ENCODE assay signal across 8 mouse cellular contexts in the genomic region with DNA sequence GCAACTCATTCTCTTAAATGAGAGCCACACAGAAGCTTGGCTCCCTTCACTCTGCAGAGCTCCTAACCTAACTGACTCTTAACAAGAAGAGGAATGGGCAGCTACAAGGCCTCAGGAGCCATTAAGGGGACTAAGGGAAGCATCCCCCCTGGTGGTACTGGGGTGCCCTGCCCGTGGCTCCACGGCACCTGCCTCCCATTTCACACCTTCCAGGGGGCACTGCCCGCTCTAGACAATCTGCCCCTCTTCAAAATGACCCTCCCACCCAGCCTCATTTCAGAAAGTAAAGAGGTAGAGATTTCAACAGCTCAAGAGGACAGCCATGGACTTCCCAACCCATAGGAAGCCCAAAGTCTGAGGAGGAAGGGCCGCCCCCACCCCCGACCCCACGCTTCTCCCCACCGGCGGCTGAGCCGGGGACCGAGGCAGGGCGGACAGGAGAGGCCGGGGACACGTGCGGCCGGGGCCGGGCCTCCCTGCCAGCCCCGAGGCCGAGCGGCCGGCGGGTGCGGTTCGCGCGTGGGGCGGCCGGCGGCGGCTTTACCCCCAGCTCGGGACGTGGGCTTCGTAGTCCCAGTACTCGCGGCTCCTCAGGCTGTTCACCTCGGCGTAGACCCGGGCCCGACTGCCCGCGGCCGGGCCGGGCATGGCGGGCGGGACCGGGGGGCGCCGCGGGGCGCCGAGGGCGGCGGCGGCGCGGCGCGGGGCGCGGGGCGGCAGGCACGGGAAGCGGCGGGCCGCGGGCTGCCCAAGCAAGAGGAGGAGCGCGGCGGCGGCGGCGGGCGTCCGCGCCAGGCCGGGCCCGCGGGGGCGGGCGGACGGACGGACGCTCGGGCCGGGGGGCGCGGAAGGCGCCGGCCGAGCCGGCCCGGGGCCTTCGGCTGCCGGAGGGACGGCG. TPM values are rescaled to one million over a fixed set of nuclear protein-coding genes. Genes with fewer than 3 reads are reported as not detected.
DNase-seq lines count a peak whose midpoint lies in the region; ATAC-seq and TF ChIP-seq lines count a peak whose summit lies in the region.

No protein-coding gene starts in this region.

- peak; percentile 28 for ATAC-seq in forebrain, postnatal 0 days
- ATAC-seq in midbrain, embryonic 16.5 days: peak; percentile 38; the same call in 1 of the 2 replicates

- no peaks in the 10 kb centered on the region; the same call in 1 of the 2 replicates for H3K4me1 ChIP-seq in bone marrow, adult 2 months (ENCODE audit: control insufficient read depth, insufficient read depth, low read length)
- peaks cover 8% of the 10 kb centered on the region; the same call in 1 of the 2 replicates for H3K4me1 ChIP-seq in forebrain, postnatal 0 days (ENCODE audit: insufficient read depth)
- peaks cover 16% of the 10 kb centered on the region for H3K4me1 ChIP-seq in midbrain, embryonic 16.5 days (ENCODE audit: control insufficient read depth, insufficient read depth, low read length)

- H3K4me2 ChIP-seq in forebrain, postnatal 0 days (ENCODE audit: low read depth): peak overlapping the region; percentile 90
- H3K4me2 ChIP-seq in midbrain, embryonic 16.5 days (ENCODE audit: low read length): peak overlapping the region; percentile 91

- TF ChIP-seq CTCF in bone marrow, adult 2 months (IDR thresholded peaks at IDR 0.05; ENCODE audit: control insufficient read depth, insufficient read depth, low read length): no peak
- peak; percentile 31; the same call in 1 of the 2 replicates for TF ChIP-seq CTCF in forebrain, postnatal 0 days (IDR thresholded peaks at IDR 0.05; ENCODE audit: low read depth)

- H3K4me3 ChIP-seq in bone marrow, adult 2 months (replicated peaks; ENCODE audit: control insufficient read depth, low read depth, low read length): peak overlapping the region; percentile 71
- H3K4me3 ChIP-seq in forebrain, postnatal 0 days (ENCODE audit: low read depth, low read length): peak overlapping the region; percentile 85
- peak overlapping the region; percentile 98 for H3K4me3 ChIP-seq in midbrain, embryonic 16.5 days (ENCODE audit: low read depth, low read length)

- peaks cover 12% of the 10 kb centered on the region; the same call in 1 of the 2 replicates for H3K36me3 ChIP-seq in forebrain, postnatal 0 days (ENCODE audit: insufficient read depth)
- peaks cover 15% of the 10 kb centered on the region; the same call in 1 of the 2 replicates for H3K36me3 ChIP-seq in midbrain, embryonic 16.5 days (ENCODE audit: control insufficient read depth, insufficient read depth, low read length)

- H3K9ac ChIP-seq in forebrain, postnatal 0 days: peak overlapping the region; percentile 84
- peak overlapping the region; percentile 92 for H3K9ac ChIP-seq in midbrain, embryonic 16.5 days (ENCODE audit: low read depth, low read length)

- no peaks in the 10 kb centered on the region for H3K9me3 ChIP-seq in forebrain, postnatal 0 days (ENCODE audit: low read length)
- no peaks in the 10 kb centered on the region for H3K9me3 ChIP-seq in midbrain, embryonic 16.5 days (replicated peaks; ENCODE audit: control insufficient read depth, low read length, poor library complexity, severe bottlenecking)

- no peaks in the 10 kb centered on the region for H3K27me3 ChIP-seq in forebrain, postnatal 0 days (ENCODE audit: insufficient read depth, low read length)
- H3K27me3 ChIP-seq in midbrain, embryonic 16.5 days (ENCODE audit: control insufficient read depth, insufficient read depth, low read depth, low read length): no peaks in the 10 kb centered on the region

- DNase-seq in right cerebral cortex, postnatal 14 days: peak; percentile 18
- DNase-seq in right cerebral cortex, postnatal 25 days: no peak
- DNase-seq in forebrain, postnatal 0 days: no peak
- DNase-seq in kidney, postnatal 4 days: peak; percentile 13 to 32
- no peak for DNase-seq in frontal cortex, postnatal 10 days (ENCODE audit: low spot score in 2 of 2)
- no peak for DNase-seq in adipocyte (ENCODE audit: low spot score)

- 6% methylated on average over 93 of the region's 95 CpGs for WGBS in bone marrow, adult 2 months
- WGBS in forebrain, postnatal 0 days: 5% methylated on average over 66 of the region's 95 CpGs
- WGBS in midbrain, embryonic 16.5 days: under 1% methylated on average over 50 of the region's 95 CpGs

- no peak for TF ChIP-seq POLR2A in bone marrow, adult 2 months (IDR thresholded peaks at IDR 0.05; ENCODE audit: borderline replicate concordance, control insufficient read depth, low read depth, low read length)

- H3K27ac ChIP-seq in bone marrow, adult 2 months (ENCODE audit: control insufficient read depth, insufficient read depth, low read depth, low read length, poor library complexity): peak overlapping the region; percentile 58; the same call in 1 of the 2 replicates
- H3K27ac ChIP-seq in forebrain, postnatal 0 days (ENCODE audit: low read depth, low read length): peak overlapping the region; percentile 66
- peak overlapping the region; percentile 67 for H3K27ac ChIP-seq in midbrain, embryonic 16.5 days (ENCODE audit: low read length)

RNA-seq across cellular contexts. Expression of gene Csnk2a2, which starts 1.8 kb away (rescaled TPM):
- polyA plus RNA-seq in bone marrow, adult 2 months (2011; ENCODE audit: insufficient read depth, insufficient read length, low replicate concordance, missing spikeins): 16.6 and 26.1 TPM in 2 replicates
- total RNA-seq in forebrain, postnatal 0 days (2014; rRNA removed): 26.7 TPM in 2 replicates
- 7.7 and 9.9 TPM in 2 replicates for polyA plus RNA-seq in forebrain, postnatal 0 days (2015; fragmentation: Nextera tagmentation; extraction: Ambion mirVana)
- 6.8 and 8.3 TPM in 2 replicates for polyA plus RNA-seq in midbrain, embryonic 16.5 days (2015; fragmentation: Nextera tagmentation; extraction: Ambion mirVana)

RNA-seq across cellular contexts. Expression of gene Ccdc113, which starts 45.8 kb away (rescaled TPM):
- polyA plus RNA-seq in bone marrow, adult 2 months (2011; ENCODE audit: insufficient read depth, insufficient read length, low replicate concordance, missing spikeins): not detected in 2 replicates
- total RNA-seq in forebrain, postnatal 0 days (2014; rRNA removed): 3.4 and 3.7 TPM in 2 replicates
- 3.3 and 5.3 TPM in 2 replicates for polyA plus RNA-seq in forebrain, postnatal 0 days (2015; fragmentation: Nextera tagmentation; extraction: Ambion mirVana)
- polyA plus RNA-seq in midbrain, embryonic 16.5 days (2015; fragmentation: Nextera tagmentation; extraction: Ambion mirVana): 2.4 and 2.7 TPM in 2 replicates

RNA-seq across cellular contexts. Expression of gene Cfap20, which starts 53.4 kb away (rescaled TPM):
- 34.4 and 58.0 TPM in 2 replicates for polyA plus RNA-seq in bone marrow, adult 2 months (2011; ENCODE audit: insufficient read depth, insufficient read length, low replicate concordance, missing spikeins)
- 88.8 and 94.2 TPM in 2 replicates for total RNA-seq in forebrain, postnatal 0 days (2014; rRNA removed)
- polyA plus RNA-seq in forebrain, postnatal 0 days (2015; fragmentation: Nextera tagmentation; extraction: Ambion mirVana): 106 and 125 TPM in 2 replicates
- 122 and 128 TPM in 2 replicates for polyA plus RNA-seq in midbrain, embryonic 16.5 days (2015; fragmentation: Nextera tagmentation; extraction: Ambion mirVana)

Comparison
In these comparisons a context has a peak if more than half of its experiments do, and no peak if none do; other contexts are left out.
1. DNase-seq: peak in right cerebral cortex, postnatal 14 days (single experiment) and kidney, postnatal 4 days (2 of 2); none in right cerebral cortex, postnatal 25 days (single experiment), forebrain, postnatal 0 days (single experiment), frontal cortex, postnatal 10 days (0 of 2) and adipocyte (single experiment).
2. Peak in every context shown above with its lines, with median percentiles within 50 percentile points of each other: H3K27ac ChIP-seq and H3K4me3 ChIP-seq.